Mouse (Mus musculus): ENCODE measurements around the gene Snrnp25. TPM values are rescaled to one million over a fixed set of nuclear protein-coding genes. Genes with fewer than 3 reads are reported as not detected.

Snrnp25 gene
- polyA plus RNA-seq, 1 experiment from 2014 or later = 58.0 TPM

DNA sequence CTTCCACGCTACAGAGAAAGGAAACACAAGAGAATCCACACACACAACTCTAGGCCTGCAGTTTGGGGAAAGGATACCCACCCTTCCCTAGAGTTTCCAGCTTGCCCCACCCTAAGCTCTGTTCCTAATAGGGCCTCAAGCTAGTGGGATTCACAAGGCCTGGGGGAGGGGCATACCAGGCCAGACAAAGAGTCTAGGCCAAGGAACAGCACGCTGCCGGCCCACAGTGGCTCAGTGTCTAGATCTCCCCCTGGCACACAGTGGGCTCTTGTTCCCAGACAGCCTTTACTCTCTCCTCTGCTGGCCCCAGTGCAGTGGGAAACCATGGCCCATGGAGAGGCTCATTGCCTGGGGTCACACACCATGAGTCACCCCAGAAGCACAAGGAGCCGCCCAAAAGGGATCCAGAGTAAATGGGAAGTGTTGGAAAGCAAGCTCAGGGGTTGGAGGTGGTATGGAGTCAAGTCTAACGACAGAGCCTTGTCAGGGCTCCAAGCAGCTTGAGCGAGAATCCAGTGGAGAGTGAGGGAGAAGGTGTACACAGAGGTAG lies 13.4 kb downstream of the Snrnp25 start:
- no peak overlapping the region for H3K27ac ChIP-seq (ENCODE audit: low read depth)
- no peaks in the 10 kb centered on the region for H3K27me3 ChIP-seq (replicated peaks; ENCODE audit: control insufficient read depth, insufficient read depth, low read length)
- peaks cover 32% of the 10 kb centered on the region for H3K4me1 ChIP-seq (replicated peaks; ENCODE audit: control insufficient read depth, insufficient read depth, low read length)
- no peak for DNase-seq (ENCODE audit: low spot score)
- no peak overlapping the region for H3K9ac ChIP-seq (ENCODE audit: low read length)
- H3K4me3 ChIP-seq (ENCODE audit: low read depth, low read length) = no peak overlapping the region
- H3K9me3 ChIP-seq (ENCODE audit: control insufficient read depth, low read length) = no peaks in the 10 kb centered on the region
- 60% methylated on average over 6 of the region's 6 CpGs for WGBS
- peaks cover 36% of the 10 kb centered on the region for H3K36me3 ChIP-seq (ENCODE audit: control insufficient read depth, insufficient read depth, low read length)
- no peak for ATAC-seq (replicated peaks; ENCODE audit: low FRiP score, low TSS enrichment, low read depth)
- H3K4me2 ChIP-seq (ENCODE audit: low read length) = no peak overlapping the region

DNA sequence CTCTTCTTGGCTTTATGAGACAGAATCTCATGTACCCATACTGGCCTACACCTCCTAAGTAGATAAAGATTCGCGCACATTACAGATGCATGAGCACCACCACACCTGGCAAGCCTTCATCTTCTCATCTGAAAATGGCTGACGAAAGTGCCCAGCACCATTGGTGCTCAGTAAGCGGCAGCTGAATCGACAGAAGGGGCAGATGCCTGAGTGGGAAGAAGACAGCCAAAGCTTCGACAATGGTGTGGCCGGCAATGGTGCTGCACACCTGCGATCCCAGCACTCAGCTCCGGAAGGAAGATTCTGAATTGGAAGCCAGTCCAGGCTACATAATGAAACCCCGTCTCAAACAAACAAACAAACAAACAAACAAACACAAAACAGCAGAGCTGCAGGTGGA lies 14.1 kb downstream of the Snrnp25 start:
- 85% methylated on average over 10 of the region's 10 CpGs for WGBS
- Histone ChIP-seq H3K9me3 (ENCODE audit: control insufficient read depth, low read length) (no peaks in the 10 kb centered on the region), H3K9ac (ENCODE audit: low read length) (no peak overlapping the region), H3K36me3 (ENCODE audit: control insufficient read depth, insufficient read depth, low read length) (peaks cover 28% of the 10 kb centered on the region), H3K27me3 (replicated peaks; ENCODE audit: control insufficient read depth, insufficient read depth, low read length) (no peaks in the 10 kb centered on the region), H3K4me2 (ENCODE audit: low read length) (no peak overlapping the region), H3K4me3 (ENCODE audit: low read depth, low read length) (no peak overlapping the region), H3K27ac (ENCODE audit: low read depth) (no peak overlapping the region), H3K4me1 (replicated peaks; ENCODE audit: control insufficient read depth, insufficient read depth, low read length) (peaks cover 34% of the 10 kb centered on the region)
- ATAC-seq (replicated peaks; ENCODE audit: low FRiP score, low TSS enrichment, low read depth) = no peak
- no peak for DNase-seq (ENCODE audit: low spot score)

DNA sequence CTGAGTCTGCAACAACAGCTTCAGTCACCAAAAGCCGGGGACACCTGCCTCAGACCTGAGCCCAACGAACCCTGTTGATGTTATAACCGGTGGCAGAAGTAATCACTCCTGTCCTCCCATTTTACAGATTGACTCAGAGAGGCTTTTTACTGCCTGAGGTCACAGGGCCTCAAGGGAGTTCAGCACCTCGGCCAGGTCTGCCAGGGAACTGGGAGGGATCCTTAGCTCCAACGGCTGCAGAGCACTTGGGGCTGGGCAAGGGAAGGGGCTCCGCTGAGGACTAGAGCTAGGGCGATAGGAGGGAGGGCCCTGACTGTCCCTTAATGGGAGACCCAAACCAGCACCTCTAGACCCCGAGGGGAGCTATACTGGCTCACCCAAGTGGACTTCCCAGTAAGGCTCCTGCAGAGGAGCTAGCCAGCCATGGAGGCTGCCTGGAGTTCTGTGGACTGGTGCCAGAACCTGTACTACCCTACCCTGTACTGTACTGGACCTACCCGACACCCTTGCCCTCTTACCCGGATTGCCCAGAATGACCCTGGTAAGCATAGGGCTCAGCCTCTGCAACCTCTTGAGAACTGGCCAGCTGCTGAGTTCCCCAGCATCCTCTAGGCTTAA lies 15.5 kb downstream of the Snrnp25 start:
- ATAC-seq (replicated peaks; ENCODE audit: low FRiP score, low TSS enrichment, low read depth) (no peak; the same call in 1 of the 2 replicates), DNase-seq (ENCODE audit: low spot score) (no peak)
- H3K27me3 ChIP-seq (replicated peaks; ENCODE audit: control insufficient read depth, insufficient read depth, low read length) = no peaks in the 10 kb centered on the region
- H3K9ac ChIP-seq (ENCODE audit: low read length) = peak overlapping the region; percentile 97
- no peaks in the 10 kb centered on the region for H3K9me3 ChIP-seq (ENCODE audit: control insufficient read depth, low read length)
- H3K4me1 ChIP-seq (replicated peaks; ENCODE audit: control insufficient read depth, insufficient read depth, low read length) = peaks cover 49% of the 10 kb centered on the region
- WGBS = 29% methylated on average over 10 of the region's 10 CpGs
- H3K36me3 ChIP-seq (ENCODE audit: control insufficient read depth, insufficient read depth, low read length) = peaks cover 14% of the 10 kb centered on the region
- H3K4me2 ChIP-seq (ENCODE audit: low read length) = peak overlapping the region; percentile 74
- H3K27ac ChIP-seq (ENCODE audit: low read depth) = peak overlapping the region; percentile 98
- H3K4me3 ChIP-seq (ENCODE audit: low read depth, low read length) = peak overlapping the region; percentile 88

DNA sequence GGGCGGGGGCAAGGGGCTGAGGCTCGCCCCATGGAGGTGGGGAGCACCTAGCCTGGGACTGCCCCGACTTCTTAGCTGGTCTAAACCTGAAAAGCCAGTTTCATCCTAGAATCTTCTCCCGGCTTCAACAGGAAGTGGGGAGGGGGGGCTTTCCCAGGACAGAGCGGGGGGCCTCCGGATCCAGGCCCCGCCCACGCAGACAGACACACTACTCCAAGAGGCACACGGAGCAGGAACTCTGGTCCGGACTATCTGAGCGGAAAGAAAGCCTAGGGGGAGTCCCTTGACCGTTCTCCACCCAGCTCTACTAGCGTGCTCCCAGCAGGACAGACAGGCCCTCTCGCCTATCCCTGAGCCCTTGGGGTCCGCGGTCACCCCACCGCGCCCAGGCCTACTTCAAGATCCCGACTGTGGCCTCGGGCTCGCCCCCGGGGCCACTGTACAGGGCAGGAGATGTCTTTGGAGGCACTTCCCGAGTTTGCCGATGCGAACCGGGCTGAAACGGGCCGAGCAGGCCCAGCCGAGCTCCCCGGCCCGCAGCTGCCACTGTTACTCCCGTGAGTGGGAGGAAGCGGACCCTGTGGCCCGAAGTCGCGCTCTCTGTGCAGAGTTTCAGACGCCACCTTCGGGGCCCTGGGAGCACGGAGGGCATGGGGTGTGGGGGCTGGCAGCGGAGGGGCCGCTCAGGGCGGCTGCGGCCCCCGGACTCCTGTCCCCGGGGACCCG lies 16.2 kb downstream of the Snrnp25 start:
- Histone ChIP-seq H3K4me3 (ENCODE audit: low read depth, low read length) (peak overlapping the region; percentile 88), H3K4me2 (ENCODE audit: low read length) (peak overlapping the region; percentile 74), H3K27ac (ENCODE audit: low read depth) (peak overlapping the region; percentile 98), H3K27me3 (replicated peaks; ENCODE audit: control insufficient read depth, insufficient read depth, low read length) (no peaks in the 10 kb centered on the region), H3K36me3 (ENCODE audit: control insufficient read depth, insufficient read depth, low read length) (0 out of 2 replicates have a peak, but pooled peaks cover 7% of the 10 kb centered on the region), H3K4me1 (replicated peaks; ENCODE audit: control insufficient read depth, insufficient read depth, low read length) (peaks cover 54% of the 10 kb centered on the region), H3K9me3 (ENCODE audit: control insufficient read depth, low read length) (no peaks in the 10 kb centered on the region), H3K9ac (ENCODE audit: low read length) (peak overlapping the region; percentile 97)
- ATAC-seq (replicated peaks; ENCODE audit: low FRiP score, low TSS enrichment, low read depth) = peak; percentile 79
- under 1% methylated on average over 46 of the region's 46 CpGs for WGBS
- DNase-seq (ENCODE audit: low spot score) = peak; percentile 89

DNA sequence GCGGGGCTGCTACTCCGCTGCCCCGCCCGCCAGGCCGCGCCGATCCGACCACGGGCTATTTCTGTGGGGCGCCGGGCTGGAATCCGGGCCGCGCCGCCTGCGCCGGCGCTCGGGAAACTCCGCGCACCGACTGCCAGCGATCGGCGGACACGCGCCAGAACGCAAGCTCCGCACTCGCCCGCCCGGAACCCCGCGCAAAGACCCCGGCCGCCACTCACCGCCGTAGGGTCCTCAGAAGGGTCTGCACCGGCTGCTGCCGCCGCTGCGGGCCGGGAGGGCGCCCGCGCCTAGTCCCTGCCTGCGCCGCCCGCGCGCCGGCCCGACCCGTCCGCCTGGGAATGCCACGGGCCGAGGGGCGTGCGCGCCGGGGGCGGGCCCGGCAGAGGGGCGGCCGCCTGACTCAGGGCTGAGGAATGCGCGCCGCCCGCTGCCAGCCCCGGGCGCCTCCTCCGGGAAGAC lies 16.8 kb downstream of the Snrnp25 start, which contains the start of gene Rhbdf1:
TSS of gene Rhbdf1 (minus strand) at position 350 of the 459 bp plus-strand sequence.
- DNase-seq (ENCODE audit: low spot score) = peak; percentile 82
- WGBS = under 1% methylated on average over 61 of the region's 72 CpGs
- Histone ChIP-seq H3K9ac (ENCODE audit: low read length) (peak within 1 kb of the TSS; percentile 97), H3K9me3 (ENCODE audit: control insufficient read depth, low read length) (no peaks in the 10 kb centered on the region), H3K4me1 (replicated peaks; ENCODE audit: control insufficient read depth, insufficient read depth, low read length) (peaks cover 55% of the 10 kb centered on the region), H3K4me2 (ENCODE audit: low read length) (peak within 1 kb of the TSS; percentile 74), H3K27me3 (replicated peaks; ENCODE audit: control insufficient read depth, insufficient read depth, low read length) (no peaks in the 10 kb centered on the region), H3K36me3 (ENCODE audit: control insufficient read depth, insufficient read depth, low read length) (0 out of 2 replicates have a peak, but pooled peaks cover 7% of the 10 kb centered on the region), H3K4me3 (ENCODE audit: low read depth, low read length) (peak within 1 kb of the TSS; percentile 88), H3K27ac (ENCODE audit: low read depth) (peak within 1 kb of the TSS; percentile 98)
- peak; percentile 56 for ATAC-seq (replicated peaks; ENCODE audit: low FRiP score, low TSS enrichment, low read depth)

DNA sequence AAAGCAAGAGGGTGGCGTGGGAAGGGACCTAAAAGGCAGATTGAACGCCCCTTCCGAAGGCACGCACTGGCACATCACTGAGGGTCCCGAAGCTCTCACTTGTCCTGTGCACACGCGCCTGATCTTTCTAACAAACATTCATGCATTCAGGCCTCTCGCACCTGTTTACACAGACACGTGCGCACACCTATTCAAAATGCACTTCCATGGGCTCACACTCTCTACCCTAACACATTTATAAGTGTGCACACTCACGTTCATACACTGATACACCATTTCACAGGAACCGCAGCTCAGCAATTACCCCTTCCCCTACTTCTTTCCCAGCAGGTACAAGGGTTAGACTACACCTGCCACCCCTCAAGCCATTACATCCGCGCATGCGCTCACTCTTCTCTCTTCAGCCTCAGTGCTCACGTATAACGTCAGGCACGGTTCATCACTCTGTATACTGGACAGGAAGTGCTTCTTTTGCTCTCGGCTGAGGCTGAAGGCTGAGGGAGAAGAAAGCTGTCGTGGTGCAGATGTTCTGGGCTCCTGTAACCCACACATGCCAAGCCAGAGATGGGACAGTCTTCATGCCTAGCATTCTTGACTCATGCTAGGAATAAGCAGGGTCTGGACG lies 17.5 kb downstream of the Snrnp25 start:
- DNase-seq (ENCODE audit: low spot score) (peak; percentile 74), ATAC-seq (replicated peaks; ENCODE audit: low FRiP score, low TSS enrichment, low read depth) (no peak)
- H3K4me2 ChIP-seq (ENCODE audit: low read length) = peak overlapping the region; percentile 74
- peak overlapping the region; percentile 98 for H3K27ac ChIP-seq (ENCODE audit: low read depth)
- H3K9me3 ChIP-seq (ENCODE audit: control insufficient read depth, low read length) = no peaks in the 10 kb centered on the region
- H3K4me3 ChIP-seq (ENCODE audit: low read depth, low read length) = peak overlapping the region; percentile 88
- peak overlapping the region; percentile 97 for H3K9ac ChIP-seq (ENCODE audit: low read length)
- 5% methylated on average over 21 of the region's 21 CpGs for WGBS
- H3K4me1 ChIP-seq (replicated peaks; ENCODE audit: control insufficient read depth, insufficient read depth, low read length) = peaks cover 57% of the 10 kb centered on the region
- 0 out of 2 replicates have a peak, but pooled peaks cover 7% of the 10 kb centered on the region for H3K36me3 ChIP-seq (ENCODE audit: control insufficient read depth, insufficient read depth, low read length)
- no peaks in the 10 kb centered on the region for H3K27me3 ChIP-seq (replicated peaks; ENCODE audit: control insufficient read depth, insufficient read depth, low read length)

DNA sequence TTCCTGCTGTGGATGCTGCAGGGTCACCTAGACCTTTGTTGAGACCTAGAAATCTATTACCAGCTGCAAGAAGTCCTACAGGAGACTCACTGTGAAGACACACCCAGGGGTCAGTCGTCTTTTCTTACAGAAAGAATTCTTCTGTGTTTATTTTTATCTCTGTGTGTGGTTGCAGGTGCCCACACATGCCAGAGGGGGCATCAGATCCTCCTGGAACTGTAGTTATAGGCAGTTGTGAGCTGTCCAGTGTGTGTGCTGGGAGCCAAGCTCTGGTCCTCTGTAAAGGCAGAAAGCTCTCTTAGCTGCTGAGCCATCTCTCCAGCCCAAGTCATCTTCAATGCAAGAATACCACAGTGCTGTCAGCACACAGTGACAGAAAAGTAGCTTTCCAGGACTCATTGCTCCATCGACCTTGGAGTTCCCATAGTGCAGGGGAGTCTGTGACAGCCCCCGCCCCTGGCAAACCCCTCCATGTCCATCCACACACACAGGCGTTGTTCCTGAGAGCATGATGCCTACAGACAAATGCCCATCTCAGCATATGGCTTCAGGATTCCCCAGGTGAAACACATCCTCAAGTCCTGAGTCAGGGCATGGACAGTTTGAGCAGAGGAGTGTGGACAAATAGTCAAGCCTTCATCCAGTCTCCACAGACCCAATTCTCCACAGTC lies 18.2 kb downstream of the Snrnp25 start:
- Histone ChIP-seq H3K9me3 (ENCODE audit: control insufficient read depth, low read length) (no peaks in the 10 kb centered on the region), H3K27ac (ENCODE audit: low read depth) (peak overlapping the region; percentile 98; the same call in 1 of the 2 replicates)

More for the DNA sequence above, 18.2 kb downstream of the Snrnp25 start:
- no peak for ATAC-seq (replicated peaks; ENCODE audit: low FRiP score, low TSS enrichment, low read depth)
- WGBS = 74% methylated on average over 4 of the region's 4 CpGs
- Histone ChIP-seq H3K4me3 (ENCODE audit: low read depth, low read length) (no peak overlapping the region), H3K27me3 (replicated peaks; ENCODE audit: control insufficient read depth, insufficient read depth, low read length) (no peaks in the 10 kb centered on the region), H3K9ac (ENCODE audit: low read length) (no peak overlapping the region), H3K36me3 (ENCODE audit: control insufficient read depth, insufficient read depth, low read length) (0 out of 2 replicates have a peak, but pooled peaks cover 13% of the 10 kb centered on the region), H3K4me1 (replicated peaks; ENCODE audit: control insufficient read depth, insufficient read depth, low read length) (peaks cover 56% of the 10 kb centered on the region), H3K4me2 (ENCODE audit: low read length) (peak overlapping the region; percentile 74; the same call in 1 of the 2 replicates)
- no peak for DNase-seq (ENCODE audit: low spot score)
